Mouse (Mus musculus) adrenal gland, postnatal 25 days (tissue): ENCODE data around the gene Polr2a. TPM values are rescaled to one million over a fixed set of nuclear protein-coding genes. Genes with fewer than 3 reads are reported as not detected.
"Not testable (repeated sequence)": the region's sequence is repeated elsewhere in the genome, so short reads cannot be mapped to it uniquely, and the experiment has no call there.

Experiments used
- DNase-seq: peaks from one replicate; pipeline ENCODE4 v3.0.0; 2021; ENCODE audit warnings: mixed read lengths
- total RNA-seq: library from RNA; stranded (reverse); gene quantifications from 2 replicates; pipeline ENCODE4 v1.2.3, GENCODE M21; 2021

Gene Polr2a
- total RNA-seq, 1 experiment from 2014 or later: 101 TPM

DNA sequence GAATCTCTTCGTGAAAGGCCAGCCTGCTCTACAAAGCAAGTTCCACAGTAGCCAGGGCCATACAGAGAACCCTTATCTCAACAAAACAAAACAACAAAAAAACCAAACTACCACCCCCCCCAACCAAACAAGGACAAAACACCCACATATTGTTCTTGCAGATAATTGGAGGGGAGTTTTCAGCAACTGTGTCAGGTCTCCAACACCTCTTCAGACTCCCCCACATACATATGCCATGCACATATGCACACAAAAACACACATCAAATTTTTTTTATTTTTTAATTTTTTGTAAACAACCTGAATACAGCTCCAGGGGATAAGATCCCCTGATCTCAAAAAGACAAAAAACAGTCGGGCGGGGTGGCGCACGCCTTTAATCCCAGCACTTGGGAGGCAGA lies 4.2 kb downstream of the Polr2a start:
- DNase-seq: no peak

DNA sequence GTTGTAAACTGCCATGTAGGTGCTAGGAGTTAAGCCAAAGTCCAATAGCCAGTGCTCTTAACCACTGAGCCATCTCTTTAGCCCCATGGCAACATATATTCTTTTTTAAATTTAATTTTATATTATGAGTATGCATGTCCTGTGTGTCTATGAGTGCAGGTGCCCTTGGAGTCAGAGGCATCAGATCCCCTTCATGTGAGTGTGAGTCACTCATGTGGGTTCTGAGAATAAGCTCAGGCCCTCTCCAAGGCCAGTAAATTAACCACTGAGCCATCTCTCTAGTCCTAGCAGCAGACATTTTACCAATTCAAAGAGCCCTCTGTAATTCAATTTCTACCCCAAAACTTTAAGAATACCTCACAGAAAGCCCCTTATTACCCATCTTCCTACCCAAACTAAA lies 5.8 kb downstream of the Polr2a start:
- no peak for DNase-seq

DNA sequence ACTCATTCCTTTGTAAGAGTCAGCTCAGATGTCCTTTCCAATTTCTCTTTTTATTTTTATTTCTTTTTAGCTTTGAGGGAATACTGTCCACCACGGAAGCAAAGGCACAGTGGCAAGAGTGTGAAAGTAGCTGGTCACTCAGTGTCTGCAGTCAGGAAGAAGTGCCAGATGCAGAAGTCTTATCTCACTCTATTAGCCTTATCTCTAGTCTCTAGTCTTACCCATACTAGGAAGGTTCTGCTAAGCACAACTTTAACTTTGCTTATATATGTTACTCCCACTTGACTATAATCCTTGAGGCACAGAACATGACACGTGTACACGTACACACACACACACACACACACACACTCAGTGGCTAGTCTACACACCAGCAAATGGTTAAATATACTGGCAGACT lies 6.8 kb downstream of the Polr2a start:
- no peak for DNase-seq

DNA sequence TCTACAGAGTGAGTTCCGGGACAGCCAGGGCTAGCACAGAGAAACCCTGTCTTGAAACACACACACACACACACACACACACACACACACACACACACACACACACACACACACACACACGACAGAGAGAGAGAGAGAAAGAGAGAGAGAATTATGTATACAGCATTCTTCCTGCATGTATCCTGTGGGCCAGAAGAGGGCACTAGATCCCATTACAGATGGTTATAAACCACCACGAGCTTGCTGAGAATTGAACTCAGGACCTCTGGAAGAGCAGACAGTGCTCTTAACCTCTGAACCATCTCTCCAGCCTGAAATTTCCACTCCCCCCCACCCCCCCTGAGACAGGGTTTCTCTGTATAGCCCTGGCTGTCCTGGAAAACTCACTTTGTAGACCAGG lies 27.0 kb downstream of the Polr2a start:
- not testable (repeated sequence) for DNase-seq

DNA sequence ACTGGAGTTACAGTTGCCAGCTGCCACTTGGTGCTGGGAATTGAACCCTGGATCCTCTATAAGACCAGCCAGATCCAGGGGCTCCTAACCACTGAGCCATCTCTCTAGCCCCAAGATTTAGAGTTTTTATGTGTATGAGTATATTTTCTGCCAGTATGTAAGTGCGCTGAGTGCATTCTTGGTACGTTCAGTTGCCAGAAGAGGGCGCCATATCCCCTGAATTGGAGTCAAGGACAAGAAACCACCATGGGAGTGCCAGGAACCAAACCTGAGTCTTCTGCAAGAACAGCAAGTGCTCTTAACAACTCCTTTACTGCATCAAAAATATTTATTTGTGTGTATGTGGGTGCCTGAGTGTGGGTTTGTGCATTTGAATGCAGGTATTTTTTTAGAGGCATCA lies 29.4 kb downstream of the Polr2a start:
- peak; percentile 65 for DNase-seq

DNA sequence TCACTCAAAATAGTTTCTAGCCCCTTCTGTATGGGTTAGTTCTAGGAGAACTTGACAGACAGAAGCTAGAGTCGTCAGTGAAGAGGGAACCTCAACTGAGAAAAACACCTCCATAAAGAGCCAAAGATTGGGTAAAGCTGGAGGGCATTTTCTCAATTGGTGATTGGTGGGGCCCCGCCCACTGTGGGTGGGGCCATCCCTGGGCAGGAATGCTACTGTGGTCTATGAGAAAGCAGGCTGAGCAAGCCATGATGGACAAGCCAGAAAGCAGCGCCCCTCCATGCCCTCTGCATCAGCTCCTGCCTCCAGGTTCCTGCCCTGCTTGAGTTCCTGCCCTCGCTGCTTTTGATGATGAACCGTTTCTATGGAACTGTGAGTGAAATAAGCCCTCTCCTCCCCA lies 32.5 kb downstream of the Polr2a start:
- DNase-seq: no peak

DNA sequence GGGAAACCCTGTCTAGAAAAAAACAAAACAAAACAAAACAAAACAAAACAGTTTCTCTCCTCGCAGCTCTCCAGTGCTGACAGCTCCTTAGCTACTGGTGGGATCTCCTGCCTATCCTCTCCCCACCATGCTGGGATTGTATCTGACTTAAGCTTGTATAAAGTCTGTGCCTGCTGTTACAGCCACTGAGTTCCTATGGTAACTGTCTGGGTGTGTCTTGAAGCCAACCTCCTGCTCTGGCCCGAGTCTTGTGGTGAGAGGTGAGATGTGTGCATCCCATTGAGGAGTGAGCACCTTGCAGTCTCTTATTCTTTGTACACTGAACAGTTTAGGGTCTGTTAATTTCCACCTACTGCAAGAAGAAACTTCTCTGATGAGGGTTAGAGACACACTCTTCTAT lies 35.4 kb downstream of the Polr2a start:
- no peak for DNase-seq

DNA sequence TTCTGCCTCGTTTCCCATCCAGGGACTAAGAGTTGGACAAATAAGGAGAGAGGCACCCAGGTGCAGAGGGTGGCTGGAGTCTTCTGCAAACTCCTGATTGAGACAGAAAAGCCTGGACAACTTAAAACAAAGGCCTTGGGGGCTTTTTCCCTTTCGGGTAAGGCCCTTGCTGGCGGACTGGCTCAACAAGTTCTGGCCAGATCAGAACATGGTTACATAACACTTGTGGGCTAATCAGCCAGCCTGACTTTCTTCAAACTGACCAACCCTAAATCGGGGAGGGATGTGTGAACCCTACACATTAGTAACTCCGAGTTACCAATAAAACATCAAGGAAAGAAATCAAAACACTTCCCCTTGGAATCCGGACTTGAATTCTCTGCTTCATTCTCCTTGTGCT lies 37.6 kb downstream of the Polr2a start:
- DNase-seq: no peak

DNA sequence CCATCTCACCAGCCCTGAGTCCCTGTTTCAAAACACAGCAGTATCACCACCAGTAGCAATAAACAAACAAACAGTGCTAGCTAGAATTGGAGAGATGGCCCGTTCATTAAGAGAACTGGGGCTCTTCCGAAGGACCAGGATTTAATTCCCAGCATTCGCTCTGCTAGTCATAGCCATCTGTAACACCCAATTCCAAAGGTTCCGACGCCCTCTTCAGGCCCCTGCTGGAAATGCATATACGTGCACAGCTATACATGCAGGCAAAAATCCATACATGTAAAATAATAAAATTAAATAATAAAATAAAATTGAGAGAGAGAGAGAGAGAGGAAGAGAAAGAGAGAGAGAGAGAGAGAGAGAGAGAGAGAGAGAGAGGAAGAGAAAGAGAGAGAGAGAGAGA lies 39.0 kb downstream of the Polr2a start:
- no peak for DNase-seq

DNA sequence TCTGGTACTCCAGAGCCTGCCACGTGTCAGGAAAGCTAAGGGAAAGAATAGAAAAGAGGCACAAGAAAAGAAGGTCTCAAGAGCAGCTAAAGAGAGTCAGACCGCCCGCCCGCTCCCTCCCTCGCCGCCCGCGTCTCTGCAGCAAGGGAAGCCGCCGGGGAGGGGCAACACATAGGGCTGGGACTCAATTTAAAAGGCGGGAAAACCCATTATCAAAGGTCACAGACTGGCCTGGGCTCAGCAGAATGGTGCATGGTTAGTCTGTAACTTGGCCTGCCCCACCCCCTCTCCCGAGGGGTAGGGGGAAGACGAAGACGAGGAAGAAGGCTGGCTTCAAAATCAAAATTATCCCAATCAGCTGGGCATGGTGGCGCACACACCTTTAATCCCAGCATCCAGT lies 39.8 kb downstream of the Polr2a start:
- DNase-seq: no peak

DNA sequence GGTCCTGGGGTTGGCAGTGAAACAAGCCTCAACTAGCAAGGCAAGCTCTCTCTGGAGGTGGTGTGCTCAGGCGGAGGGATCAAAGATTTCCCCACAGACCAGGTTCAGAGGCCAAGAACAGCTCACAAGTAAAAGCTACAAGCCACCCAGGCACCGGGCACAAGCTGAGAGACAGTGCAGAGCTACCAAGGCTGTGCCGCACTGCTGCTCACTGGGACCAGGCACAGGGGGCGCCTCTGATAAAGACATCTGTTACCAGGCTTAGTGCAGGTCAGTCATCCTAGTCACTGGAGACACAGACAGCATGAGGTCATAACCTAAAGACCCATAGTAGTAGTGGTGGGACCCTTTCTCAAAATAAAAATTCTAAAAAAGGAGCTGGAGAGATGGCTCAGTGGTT lies 41.5 kb downstream of the Polr2a start:
- no peak for DNase-seq

DNA sequence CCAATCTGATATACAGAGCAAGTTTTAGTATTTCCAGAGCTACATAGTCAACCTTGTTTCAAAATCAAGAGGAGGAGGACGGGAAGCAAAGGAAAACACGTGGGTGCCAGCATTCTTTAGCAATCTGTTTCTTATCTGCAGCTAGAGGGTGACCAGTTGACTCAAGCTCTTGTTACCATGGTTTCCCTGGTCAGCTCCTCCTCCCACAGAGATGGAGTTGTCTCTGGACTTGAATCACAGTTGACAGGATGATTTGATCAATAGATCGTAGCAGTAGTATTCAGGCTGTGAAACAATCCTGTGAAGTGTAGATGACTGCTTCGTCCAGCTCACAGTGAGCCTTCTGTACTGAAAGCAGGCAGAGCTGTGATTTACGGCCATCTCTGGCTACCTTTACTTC lies 42.5 kb downstream of the Polr2a start:
- peak; percentile 15 for DNase-seq

DNA sequence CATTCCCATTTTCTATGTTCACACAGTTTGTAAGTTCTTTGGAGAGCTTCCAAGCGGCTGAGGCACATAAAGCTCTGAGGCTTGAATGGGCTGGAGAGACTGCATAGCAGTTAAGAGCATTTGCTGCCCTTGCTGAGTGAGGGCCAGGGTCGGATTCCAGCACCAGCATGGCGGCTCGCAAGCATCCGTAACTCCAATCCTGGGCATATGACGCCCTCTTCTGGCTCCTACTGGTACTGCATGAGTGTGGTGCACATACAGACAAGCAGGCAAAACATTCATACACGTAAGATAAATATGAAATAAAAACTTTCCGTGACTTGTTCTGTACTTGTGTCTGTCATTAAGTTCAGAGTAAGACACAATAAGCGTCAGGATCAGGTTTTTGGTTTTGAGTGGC lies 43.0 kb downstream of the Polr2a start:
- DNase-seq: peak; percentile 49

DNA sequence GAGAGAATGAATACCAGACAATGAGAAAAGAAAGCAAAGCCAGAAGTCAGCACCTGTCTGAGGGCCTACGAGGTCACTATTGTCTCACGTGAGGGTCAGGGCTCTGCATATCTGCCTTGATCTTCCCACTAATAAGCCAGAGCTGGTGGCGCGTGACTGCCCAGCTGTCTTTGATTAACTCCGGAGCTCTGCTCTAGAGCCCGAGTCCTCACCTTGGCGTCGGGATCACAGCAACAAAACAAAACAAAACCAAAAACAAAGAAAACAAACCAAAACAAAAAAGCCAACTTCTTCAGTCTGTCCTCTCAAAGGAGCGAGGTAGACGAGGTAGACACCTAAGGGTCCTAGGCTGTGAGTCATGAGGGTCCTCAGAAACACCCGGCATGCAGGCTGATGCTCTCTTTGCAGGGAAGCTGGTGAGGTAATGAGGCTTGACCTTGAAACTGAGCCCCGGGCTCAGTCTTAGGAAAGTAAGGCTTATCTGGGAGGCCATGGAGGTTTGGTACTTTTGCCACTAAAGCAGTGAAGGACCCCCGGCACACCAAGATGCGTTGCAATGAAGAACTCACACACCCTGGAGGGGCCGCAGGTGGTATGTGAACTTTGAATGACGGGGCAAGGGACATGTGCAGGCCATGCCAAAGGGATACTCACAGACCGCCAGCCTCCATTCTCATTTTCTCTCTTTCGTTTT lies 43.7 kb downstream of the Polr2a start:
- no peak for DNase-seq

DNA sequence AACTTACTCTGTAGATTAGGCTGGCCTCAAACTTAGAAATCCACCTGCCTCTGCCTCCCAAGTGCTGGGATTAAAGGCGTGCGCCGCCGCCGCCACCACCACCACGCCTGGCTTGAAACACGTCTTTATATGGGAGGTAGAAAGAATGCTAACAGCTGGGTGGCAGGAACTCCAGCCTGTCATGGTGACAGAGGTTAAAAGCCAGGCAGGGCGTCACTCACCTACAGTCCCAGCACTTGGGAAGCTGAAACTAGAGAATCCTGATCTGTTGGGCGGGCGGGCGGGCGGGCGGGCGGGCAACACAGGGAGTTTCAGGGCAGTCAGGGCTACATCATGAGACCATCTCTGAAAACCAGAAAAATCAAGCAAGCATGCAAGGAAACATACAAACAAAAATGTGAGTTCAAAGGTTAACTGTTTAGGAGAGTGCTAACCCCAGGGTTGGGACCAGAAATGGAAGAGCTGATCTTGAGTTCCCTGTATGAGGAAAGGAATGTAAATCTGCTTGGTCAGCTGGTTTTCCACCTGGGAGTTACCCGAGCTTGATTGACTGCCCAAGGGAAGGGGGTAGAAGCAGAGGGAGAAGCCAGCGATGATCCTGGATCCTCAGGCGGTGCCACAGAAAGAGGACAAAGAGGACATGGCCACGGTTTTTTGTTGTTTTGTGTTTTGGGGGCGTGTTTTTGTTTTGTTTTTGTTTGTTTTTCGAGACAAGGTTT lies 45.3 kb downstream of the Polr2a start:
- DNase-seq: no peak

DNA sequence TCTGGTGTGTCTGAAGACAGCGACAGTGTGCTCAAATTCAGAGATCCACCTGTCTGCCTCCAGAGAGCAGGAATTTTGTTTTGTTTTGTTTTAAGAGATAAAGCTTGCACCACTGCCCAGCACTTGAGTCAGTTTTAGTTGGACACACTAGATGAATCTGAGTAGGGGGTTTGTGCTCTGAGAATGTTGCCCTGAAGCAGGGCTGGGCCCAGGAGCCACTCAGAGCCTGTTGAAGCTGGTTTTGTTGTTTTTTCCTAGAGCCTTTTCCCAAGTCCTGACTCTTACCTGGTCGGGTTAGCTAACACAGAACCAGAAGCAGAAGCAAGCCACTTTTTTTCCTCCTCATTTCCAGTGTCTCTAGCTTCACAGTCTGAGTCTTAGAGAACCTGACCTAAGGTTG lies 47.4 kb downstream of the Polr2a start:
- DNase-seq: no peak

DNA sequence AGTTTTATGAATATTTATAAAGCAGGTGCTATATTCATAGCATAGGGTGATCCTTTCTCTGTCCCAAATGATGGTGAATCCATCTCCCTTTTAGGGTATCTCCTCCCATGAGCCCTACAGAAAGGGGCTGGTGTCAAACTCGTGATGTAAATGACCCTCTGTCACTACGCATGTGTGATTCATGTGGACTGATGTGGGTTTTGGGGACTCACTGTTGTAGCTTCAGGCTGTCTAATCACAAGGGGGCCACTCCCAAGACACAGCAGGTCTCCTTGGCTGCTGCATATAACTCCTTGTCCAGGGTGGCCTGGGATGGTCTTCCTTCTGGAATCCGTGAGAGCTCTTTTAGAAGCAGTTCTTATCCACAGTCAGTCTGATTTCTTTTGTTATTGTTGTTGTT lies 48.0 kb downstream of the Polr2a start:
- DNase-seq: no peak

DNA sequence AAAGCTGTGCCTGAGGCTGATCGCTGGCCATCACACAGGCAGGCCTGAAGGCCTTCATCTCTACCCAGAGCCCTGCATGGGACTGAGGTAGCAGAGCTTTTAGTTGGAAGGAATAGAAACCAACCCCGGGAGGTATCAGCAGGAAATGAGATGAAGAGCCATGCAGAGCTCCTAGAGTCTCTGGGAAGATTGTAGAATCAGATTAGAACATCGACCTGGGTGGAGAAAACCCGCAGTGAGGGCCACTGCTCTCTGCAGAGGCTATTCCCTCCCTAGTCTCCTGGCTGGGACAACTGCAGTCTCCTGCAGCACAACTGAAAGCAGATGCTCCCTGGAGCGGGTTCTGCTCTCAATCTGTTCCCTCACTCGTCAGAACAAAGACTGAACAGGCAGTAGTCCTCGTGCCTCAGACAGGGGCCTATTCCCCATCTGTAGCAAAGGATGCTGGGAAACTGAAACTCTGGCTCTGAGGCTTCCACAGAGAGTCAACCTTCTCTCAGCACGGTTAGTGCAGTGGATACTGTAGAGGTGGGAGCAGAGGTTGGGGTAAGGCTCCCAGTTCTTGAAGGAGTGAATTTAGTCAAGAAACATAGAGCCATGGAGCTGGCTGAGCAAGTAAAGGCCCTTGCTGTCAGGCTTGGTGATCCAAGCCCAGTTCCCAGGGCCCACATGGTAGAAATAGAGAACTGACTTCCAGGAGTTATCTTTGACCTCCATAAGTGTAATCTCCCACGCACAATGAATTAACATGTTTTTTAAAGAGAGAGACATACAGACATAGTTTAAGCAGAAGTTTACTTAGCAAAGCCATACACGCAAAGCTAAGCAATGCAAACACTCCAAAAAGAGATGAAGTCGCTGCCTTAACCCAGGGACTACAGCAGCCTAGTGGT lies 48.6 kb downstream of the Polr2a start:
- no peak for DNase-seq

DNA sequence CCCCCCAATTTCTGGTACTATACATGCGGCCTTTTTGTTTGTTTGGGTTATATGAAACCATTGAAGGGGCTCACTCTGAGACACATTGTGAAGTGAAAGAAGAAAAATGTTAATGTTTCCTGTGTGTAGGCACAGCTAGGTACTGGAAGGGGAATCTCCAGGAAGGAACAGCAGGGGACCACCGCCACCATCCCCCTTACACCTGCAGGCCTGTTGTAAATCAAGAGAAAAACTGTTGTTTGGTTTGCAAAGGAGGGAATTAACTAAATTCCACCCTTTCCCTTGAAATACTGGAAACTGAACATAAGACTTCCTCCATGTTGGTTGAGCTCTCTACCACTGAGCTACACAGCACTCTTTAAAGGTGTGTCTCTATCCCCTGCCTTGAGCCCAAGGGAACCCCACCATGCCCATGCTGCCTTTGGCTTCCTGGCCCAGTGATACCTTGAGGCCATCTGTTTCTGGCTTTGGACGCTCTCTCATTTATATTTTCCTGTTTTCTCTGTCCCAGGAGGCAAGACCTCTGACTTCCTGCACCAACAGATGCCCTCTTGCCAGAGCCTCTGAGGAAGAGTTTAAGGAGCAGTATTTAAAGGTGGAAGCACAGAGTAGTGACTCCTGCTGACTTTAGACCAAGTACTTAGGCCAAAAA lies 49.7 kb downstream of the Polr2a start:
- no peak for DNase-seq

DNA sequence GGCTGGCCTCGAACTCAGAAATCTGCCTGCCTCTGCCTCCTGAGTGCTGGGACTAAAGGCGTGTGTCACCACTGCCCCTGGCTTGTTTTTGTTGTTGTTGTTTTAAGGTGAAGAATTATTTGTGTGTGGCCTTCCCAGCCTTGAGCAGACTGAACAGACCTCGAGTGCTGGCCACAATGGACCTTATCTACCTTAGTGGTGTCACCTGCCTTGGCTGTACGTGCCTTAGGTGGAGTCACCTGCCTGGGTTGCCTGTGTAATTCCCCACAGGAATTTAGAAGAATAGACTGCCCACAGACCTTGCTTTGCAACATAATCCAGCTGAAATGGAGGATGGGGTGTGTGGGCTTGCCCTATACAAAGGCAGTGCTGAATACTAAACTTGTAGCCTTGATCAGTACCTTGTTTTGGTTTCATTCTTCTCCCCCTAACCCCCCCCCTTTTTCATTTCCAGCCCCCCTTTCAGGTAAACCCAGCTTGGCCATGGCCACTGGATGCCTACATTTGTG lies 50.5 kb downstream of the Polr2a start:
- DNase-seq: no peak

DNA sequence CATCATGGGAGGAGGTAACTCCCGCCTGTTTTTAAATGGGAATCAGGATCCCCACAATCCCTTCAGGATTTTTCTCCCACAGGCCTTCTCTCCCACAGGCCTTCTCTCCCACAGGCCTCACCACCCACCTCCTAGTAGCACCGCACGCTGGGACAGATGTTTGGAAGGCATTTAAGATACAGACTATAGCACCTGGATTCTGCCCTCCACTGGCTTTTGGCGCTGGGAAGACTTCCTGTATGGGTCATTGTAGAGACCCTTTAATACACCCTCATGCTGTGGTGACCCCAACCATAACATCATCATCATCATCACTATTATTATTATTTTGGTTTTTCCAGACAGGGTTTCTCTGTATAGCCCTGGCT lies 51.0 kb downstream of the Polr2a start:
- DNase-seq: no peak

DNA sequence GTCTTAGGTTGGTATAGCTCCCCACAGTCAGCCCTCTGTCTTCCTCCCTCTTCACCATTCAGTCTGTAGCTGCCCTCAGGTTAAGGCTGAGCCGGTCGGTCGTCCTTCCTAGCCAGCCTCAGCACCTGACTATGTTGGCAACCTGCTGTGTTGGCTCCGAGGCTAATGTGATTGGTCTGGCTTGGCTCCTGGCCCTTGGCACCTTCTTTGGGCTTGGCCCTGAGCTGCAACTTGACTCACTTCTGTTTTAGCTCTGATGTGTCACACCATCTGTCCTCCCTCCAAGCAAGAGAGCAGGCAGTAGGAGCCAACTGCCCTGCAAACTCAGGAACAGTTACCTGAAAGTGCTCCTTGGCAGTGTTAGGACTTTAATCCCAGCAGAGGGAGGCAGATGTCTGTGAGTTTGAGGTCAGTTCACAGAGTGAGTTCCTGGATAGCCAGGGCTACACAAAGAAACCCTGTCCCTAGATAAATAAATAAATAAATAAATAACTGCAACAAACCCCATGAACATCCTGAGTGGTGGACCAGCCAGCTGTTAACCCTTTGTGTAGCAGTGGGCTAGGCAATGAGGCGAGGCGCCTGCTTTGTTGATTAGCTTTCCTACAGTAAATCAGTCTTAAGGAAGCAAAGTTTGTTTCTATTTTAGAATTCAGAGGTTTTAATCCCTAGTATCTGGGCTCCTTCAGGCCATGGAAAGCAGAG lies 51.5 kb downstream of the Polr2a start:
- DNase-seq: peak; percentile 87
